Mouse (Mus musculus): ENCODE measurements around the gene Mrpl21. TPM values are rescaled to one million over a fixed set of nuclear protein-coding genes. Genes with fewer than 3 reads are reported as not detected.
A peak's percentile ranks its signal among the peaks of the same experiment; 100 is the strongest.

Mrpl21 gene
- polyA plus RNA-seq, 1 experiment = 34.3 TPM

DNA sequence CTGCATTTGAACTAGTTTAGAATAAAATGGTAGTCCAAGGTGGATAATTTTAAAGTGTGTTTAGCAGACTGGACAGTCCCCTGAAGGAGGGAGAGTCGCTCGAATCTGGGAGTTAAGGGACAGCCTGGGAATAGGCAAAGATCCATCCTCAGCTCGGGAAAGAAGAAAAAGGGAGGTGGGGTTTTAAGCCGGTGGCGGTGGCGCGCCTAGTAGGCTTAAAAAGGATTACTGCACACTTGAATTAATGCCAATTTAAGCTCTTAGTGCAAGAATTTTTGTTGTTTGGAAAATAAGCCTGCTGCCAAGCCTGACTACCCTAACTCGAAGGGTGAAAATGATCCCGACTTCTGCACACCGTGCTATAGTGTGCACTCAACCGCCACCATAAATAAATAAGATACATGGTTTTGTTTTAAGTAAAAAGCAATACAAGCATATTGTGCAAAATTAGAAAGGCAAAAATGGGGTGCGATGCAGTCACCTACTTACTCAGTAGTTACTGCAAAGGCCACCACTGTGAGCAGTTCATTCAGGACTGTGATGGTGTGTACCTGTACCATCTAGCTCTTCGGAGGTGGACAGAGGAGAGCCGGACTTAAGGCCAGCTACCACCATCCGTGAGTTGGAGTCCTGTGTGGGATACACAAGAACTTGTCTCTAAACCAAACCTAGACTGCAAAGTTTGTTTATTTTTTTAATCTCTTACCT lies 43.2 kb downstream of the Mrpl21 start:
- H3K27me3 ChIP-seq (ENCODE audit: control insufficient read depth, insufficient read depth, low read length) = no peaks in the 10 kb centered on the region
- peak overlapping the region; percentile 88 for H3K27ac ChIP-seq (ENCODE audit: insufficient read depth, low read depth, low read length)
- peaks cover 21% of the 10 kb centered on the region for H3K4me1 ChIP-seq (ENCODE audit: control insufficient read depth, insufficient read depth, insufficient read length, low read length)
- TF ChIP-seq POLR2A (IDR thresholded peaks at IDR 0.05; ENCODE audit: low read depth, low read length) = no peak
- H3K4me3 ChIP-seq (ENCODE audit: low read depth, low read length) = peak overlapping the region; percentile 46
- no peaks in the 10 kb centered on the region for H3K36me3 ChIP-seq (ENCODE audit: control insufficient read depth, insufficient read depth, low read length)
- WGBS = 16% methylated on average over 15 of the region's 15 CpGs

DNA sequence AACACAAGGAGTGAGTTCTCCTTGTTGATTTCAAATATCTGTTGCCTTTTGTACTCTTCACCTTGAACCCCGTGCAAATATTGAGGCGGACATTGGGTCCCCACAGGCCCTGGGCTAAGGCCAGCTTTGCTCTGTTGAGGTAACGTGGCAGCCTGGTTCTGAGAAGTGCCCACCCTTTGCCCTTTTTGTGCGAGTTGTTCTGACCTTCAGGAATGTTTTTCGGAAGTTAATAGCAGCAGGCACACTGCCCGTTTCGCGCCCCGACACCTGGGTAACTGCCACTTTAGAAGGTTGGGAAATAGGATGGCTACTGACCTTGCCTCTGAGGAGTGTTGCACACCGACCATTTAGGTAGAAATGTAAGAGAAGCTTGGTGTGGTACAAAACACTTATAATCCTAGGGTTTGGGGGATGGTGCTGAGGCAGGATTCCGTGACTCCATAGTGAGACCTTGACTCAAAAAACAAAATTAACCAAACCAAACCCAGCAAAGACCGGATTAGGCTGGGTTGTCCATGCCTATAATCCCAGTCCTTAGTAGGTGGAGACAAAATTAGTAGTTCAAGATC lies 43.9 kb downstream of the Mrpl21 start:
- H3K27me3 ChIP-seq (ENCODE audit: control insufficient read depth, insufficient read depth, low read length) = no peaks in the 10 kb centered on the region
- H3K36me3 ChIP-seq (ENCODE audit: control insufficient read depth, insufficient read depth, low read length) = no peaks in the 10 kb centered on the region
- peaks cover 16% of the 10 kb centered on the region for H3K4me1 ChIP-seq (ENCODE audit: control insufficient read depth, insufficient read depth, insufficient read length, low read length)
- TF ChIP-seq POLR2A (IDR thresholded peaks at IDR 0.05; ENCODE audit: low read depth, low read length) (no peak), CTCF (IDR thresholded peaks at IDR 0.05; ENCODE audit: extremely low read depth, insufficient read length, insufficient replicate concordance, low read depth, low read length) (no peak)
- no peak overlapping the region for H3K4me3 ChIP-seq (ENCODE audit: low read depth, low read length)
- peak overlapping the region; percentile 88; the same call in 1 of the 2 replicates for H3K27ac ChIP-seq (ENCODE audit: insufficient read depth, low read depth, low read length)
- WGBS = 39% methylated on average over 12 of the region's 12 CpGs

DNA sequence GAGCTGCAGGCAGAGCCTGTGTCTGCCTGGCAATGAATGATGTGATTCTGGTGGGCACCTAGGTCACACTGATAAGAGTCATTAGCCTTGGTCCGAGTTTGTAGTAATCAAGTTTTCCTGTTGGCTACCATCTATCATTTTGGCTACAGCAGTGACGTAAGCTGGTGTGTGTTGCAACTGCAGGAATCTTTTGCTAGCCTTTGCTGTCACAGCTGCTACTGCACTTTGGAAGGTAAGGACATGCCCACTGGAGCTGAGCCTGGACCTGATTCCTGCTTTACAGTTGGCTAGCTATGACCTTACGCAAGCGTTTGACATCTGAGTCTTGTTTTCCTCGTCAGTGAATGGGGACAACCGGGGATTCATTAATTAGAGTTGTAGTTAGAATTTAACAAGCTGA lies 50.5 kb downstream of the Mrpl21 start:
- TF ChIP-seq POLR2A (IDR thresholded peaks at IDR 0.05; ENCODE audit: low read depth, low read length) = no peak
- no peak for TF ChIP-seq CTCF (IDR thresholded peaks at IDR 0.05; ENCODE audit: extremely low read depth, insufficient read length, insufficient replicate concordance, low read depth, low read length)
- Histone ChIP-seq H3K27me3 (ENCODE audit: control insufficient read depth, insufficient read depth, low read length) (no peaks in the 10 kb centered on the region), H3K4me1 (ENCODE audit: control insufficient read depth, insufficient read depth, insufficient read length, low read length) (peaks cover 37% of the 10 kb centered on the region), H3K36me3 (ENCODE audit: control insufficient read depth, insufficient read depth, low read length) (no peaks in the 10 kb centered on the region), H3K4me3 (ENCODE audit: low read depth, low read length) (no peak overlapping the region), H3K27ac (ENCODE audit: insufficient read depth, low read depth, low read length) (no peak overlapping the region)
- WGBS = 34% methylated on average over 6 of the region's 6 CpGs

DNA sequence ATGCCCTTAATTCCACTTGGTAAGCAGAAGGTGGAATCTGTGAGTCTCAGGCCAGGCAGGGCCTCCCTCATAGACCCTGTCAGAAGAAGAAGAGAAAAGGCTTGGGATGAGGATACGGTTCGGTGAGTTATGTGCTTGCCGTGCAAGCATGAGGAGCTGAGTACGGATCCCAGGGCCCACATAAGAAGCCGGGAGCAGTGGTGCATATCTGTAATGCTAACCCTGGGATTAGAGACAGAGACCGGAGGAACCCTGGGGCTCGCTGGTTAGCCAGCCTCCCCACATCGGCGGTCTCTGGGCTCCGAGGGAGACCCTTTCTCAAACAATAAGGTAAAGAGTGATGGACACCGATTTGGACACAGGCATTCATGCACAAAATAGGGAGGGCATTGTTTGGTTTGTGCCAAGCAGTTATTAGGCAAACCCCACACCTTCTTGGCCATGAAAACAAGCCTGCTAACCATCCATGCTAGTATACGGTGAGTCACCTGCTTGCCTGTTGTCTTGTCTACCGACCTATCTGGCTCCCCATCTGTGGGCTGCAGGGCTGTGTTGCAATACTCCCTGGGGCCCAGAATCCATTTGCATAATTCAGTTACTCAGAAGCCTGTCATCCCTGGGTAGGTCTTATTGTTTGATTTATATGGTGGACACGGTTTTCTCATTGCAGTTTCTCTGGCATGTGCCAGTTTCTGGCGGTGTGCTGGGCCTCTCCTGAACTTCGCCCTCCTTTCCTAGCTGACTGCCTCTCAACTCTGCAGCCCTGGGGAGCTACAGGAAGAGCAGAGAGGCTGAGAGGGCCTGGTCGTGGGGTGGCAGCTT lies 51.2 kb downstream of the Mrpl21 start:
- 45% methylated on average over 17 of the region's 17 CpGs for WGBS
- peak overlapping the region; percentile 41 for H3K27ac ChIP-seq (ENCODE audit: insufficient read depth, low read depth, low read length)
- no peaks in the 10 kb centered on the region for H3K36me3 ChIP-seq (ENCODE audit: control insufficient read depth, insufficient read depth, low read length)
- H3K4me1 ChIP-seq (ENCODE audit: control insufficient read depth, insufficient read depth, insufficient read length, low read length) = peaks cover 42% of the 10 kb centered on the region
- H3K4me3 ChIP-seq (ENCODE audit: low read depth, low read length) = no peak overlapping the region
- no peak for TF ChIP-seq POLR2A (IDR thresholded peaks at IDR 0.05; ENCODE audit: low read depth, low read length)
- no peak for TF ChIP-seq CTCF (IDR thresholded peaks at IDR 0.05; ENCODE audit: extremely low read depth, insufficient read length, insufficient replicate concordance, low read depth, low read length)
- H3K27me3 ChIP-seq (ENCODE audit: control insufficient read depth, insufficient read depth, low read length) = no peaks in the 10 kb centered on the region

DNA sequence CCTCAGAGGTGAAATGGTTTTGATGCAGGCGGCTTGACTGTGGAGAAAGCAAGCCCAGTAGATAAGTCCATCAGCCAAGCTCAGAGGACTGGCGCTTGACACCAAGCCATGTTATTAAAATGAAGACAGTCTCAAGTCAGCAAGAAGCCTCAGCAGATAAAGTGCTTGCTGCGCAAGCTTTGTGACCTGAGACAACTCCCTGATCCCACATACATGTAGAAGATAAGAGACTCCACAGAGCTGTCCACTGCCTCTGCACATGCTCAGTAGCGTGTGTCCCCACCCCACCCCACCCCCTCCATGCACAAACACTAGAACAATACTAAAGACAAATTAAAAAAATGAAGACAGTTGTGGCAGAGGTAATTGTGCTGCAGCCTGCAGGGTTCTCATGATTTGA lies 51.8 kb downstream of the Mrpl21 start:
- no peaks in the 10 kb centered on the region for H3K36me3 ChIP-seq (ENCODE audit: control insufficient read depth, insufficient read depth, low read length)
- peaks cover 45% of the 10 kb centered on the region for H3K4me1 ChIP-seq (ENCODE audit: control insufficient read depth, insufficient read depth, insufficient read length, low read length)
- TF ChIP-seq CTCF (IDR thresholded peaks at IDR 0.05; ENCODE audit: extremely low read depth, insufficient read length, insufficient replicate concordance, low read depth, low read length) = no peak
- TF ChIP-seq POLR2A (IDR thresholded peaks at IDR 0.05; ENCODE audit: low read depth, low read length) = no peak
- WGBS = 38% methylated on average over 4 of the region's 4 CpGs
- peak overlapping the region; percentile 41 for H3K27ac ChIP-seq (ENCODE audit: insufficient read depth, low read depth, low read length)
- no peaks in the 10 kb centered on the region for H3K27me3 ChIP-seq (ENCODE audit: control insufficient read depth, insufficient read depth, low read length)
- no peak overlapping the region for H3K4me3 ChIP-seq (ENCODE audit: low read depth, low read length)

DNA sequence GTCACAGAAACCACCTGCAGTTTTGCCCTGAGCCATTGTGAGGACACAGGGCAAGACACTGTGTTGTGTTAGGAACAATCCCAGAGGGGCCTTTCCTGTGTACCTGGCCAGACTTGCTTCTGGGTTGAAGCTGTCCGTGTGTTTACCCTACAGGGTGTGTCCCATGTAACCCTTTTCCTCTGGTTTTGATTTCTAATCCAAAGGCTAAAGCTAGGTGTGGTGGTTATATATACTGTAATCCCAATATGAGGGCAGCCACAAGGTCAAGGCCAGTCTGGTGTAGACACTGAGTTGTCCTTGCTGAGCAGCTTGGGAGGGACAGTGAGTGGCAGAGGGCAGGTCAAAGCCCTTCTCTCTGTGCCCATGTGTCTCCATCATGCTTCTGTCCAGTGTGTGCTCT lies 53.2 kb downstream of the Mrpl21 start:
- Histone ChIP-seq H3K27ac (ENCODE audit: insufficient read depth, low read depth, low read length) (peak overlapping the region; percentile 24; the same call in 1 of the 2 replicates), H3K4me1 (ENCODE audit: control insufficient read depth, insufficient read depth, insufficient read length, low read length) (peaks cover 46% of the 10 kb centered on the region), H3K4me3 (ENCODE audit: low read depth, low read length) (no peak overlapping the region), H3K36me3 (ENCODE audit: control insufficient read depth, insufficient read depth, low read length) (no peaks in the 10 kb centered on the region), H3K27me3 (ENCODE audit: control insufficient read depth, insufficient read depth, low read length) (no peaks in the 10 kb centered on the region)
- TF ChIP-seq CTCF (IDR thresholded peaks at IDR 0.05; ENCODE audit: extremely low read depth, insufficient read length, insufficient replicate concordance, low read depth, low read length) = no peak
- 9% methylated on average over 1 of the region's 1 CpGs for WGBS
